Mouse (Mus musculus) limb, embryonic 14.5 days (tissue): ENCODE data around the gene AC131692.1. TPM values are rescaled to one million over a fixed set of nuclear protein-coding genes. Genes with fewer than 3 reads are reported as not detected.

Source experiments
- ATAC-seq: fragments of 200-750 bp; cut with Nextera tagmentation; 2 replicates; pipeline ENCODE4 v1.8.0; 2017; ENCODE audit warnings: low read depth, moderate number of reproducible peaks, moderate TSS enrichment; ENCODE audit not compliant: low FRiP score
- DNase-seq: peaks from one replicate; pipeline ENCODE4 v3.0.0-alpha.2; 2015; ENCODE audit warnings: low spot score
- H3K27ac ChIP-seq: fragments of 300-500 bp; sonication (generic); replicated peaks from 2 replicates; pipeline ENCODE4 v1.5.1; 2014; ENCODE audit warnings: low read depth, mild to moderate bottlenecking, low read length, moderate library complexity, mixed read lengths
- H3K27me3 ChIP-seq: fragments of 300-500 bp; sonication (generic); 2 replicates; pipeline ENCODE4 v1.6.1; 2014; ENCODE audit warnings: low read length, mixed read lengths; ENCODE audit not compliant: control insufficient read depth, insufficient read depth
- H3K36me3 ChIP-seq: fragments of 300-500 bp; sonication (generic); 2 replicates; pipeline ENCODE4 v1.6.1; 2014; ENCODE audit warnings: mild to moderate bottlenecking, low read length, moderate library complexity, mixed read lengths; ENCODE audit not compliant: control insufficient read depth, insufficient read depth
- H3K4me1 ChIP-seq: fragments of 300-500 bp; sonication (generic); 2 replicates; pipeline ENCODE4 v1.6.1; 2014; ENCODE audit warnings: antibody characterized with exemption, low read length, mixed read lengths; ENCODE audit not compliant: control insufficient read depth, insufficient read depth
- H3K4me2 ChIP-seq: fragments of 300-500 bp; sonication (generic); replicated peaks from 2 replicates; pipeline ENCODE4 v1.6.1; 2014; ENCODE audit warnings: low read depth, mild to moderate bottlenecking, low read length, moderate library complexity; ENCODE audit not compliant: severe bottlenecking
- H3K4me3 ChIP-seq: fragments of 300-500 bp; sonication (generic); replicated peaks from 2 replicates; pipeline ENCODE4 v1.5.1; 2014; ENCODE audit warnings: low read length
- H3K9ac ChIP-seq: fragments of 300-500 bp; sonication (generic); 2 replicates; pipeline ENCODE4 v1.6.1; 2014; ENCODE audit warnings: mild to moderate bottlenecking, low read depth, low read length, moderate library complexity; ENCODE audit not compliant: severe bottlenecking
- H3K9me3 ChIP-seq: fragments of 300-500 bp; sonication (generic); 2 replicates; pipeline ENCODE4 v1.6.1; 2016; ENCODE audit warnings: low read length; ENCODE audit not compliant: control insufficient read depth
- POLR2A ChIP-seq: fragments of 200-500 bp; IDR thresholded peaks from 2 replicates; pipeline ENCODE4 v1.8.0; 2012; ENCODE audit warnings: inconsistent platforms, mild to moderate bottlenecking, moderate library complexity, borderline replicate concordance; ENCODE audit not compliant: insufficient read depth, insufficient read length; ENCODE audit errors: extremely low read depth
- WGBS: fragments of 180-500 bp; shearing (Covaris S2); extraction: QIAGEN DNeasy Blood & Tissue Kit; methylation state at CpG from one replicate; pipeline ENCODE4 v1.1.7; 2014; 5-methylcytosine and 5-hydroxymethylcytosine counted together
- polyA plus RNA-seq, 2 experiments: library from polyadenylated mRNA; depleted of rRNA in 1 of 2; stranded (reverse) in 1 of 2; unstranded in 1 of 2; fragments of >200 nt; fragmentation: Nextera tagmentation in 1 of 2; extraction: Ambion mirVana in 1 of 2; gene quantifications; 2 replicates each; pipeline versions ENCODE4 v1.2.1 to v1.2.3; 2012 to 2014

Gene AC131692.1
- polyA plus RNA-seq, 2 experiments = 0.75 TPM; not detected in 1

DNA sequence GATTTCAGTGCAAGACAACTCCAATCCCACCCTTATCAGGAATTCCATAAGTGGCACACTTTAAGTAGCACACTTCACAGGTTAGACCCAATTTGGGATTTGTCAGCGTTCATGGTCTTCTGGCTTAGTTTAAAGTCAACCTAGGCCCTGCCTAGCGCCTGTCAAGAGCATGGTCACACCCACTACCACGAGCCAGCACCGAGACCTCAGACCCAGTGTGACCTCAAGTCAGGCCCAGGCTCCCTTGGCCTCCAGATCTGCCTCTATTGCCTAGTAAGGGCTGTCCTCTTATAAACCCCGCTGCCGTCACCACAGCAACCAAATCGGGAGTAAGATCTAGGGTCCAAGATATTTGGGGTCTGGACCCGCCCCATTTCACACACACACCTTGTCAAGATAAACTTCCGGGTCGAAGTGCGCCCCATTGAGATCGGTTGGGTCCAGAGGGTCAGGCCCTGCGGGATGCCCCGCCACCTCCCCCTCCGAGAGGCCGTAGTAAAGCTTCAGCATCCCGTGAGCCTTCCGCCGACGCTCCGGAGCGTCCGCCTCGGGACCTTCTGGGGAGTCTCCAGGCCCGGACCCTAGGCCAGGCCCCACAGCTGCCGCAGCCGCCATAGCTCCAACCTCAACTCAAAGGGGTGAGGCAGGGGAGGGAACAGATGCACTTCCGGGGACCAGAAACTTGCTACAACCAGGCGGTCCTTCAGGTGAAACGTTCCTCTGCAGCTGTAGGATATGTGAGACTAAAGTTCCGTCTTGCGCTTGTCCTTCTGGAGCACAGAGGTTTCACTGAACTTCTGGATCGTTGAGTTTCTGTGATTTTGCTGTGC is 17.4 kb upstream of the AC131692.1 start, which contains the start of gene Vps51:
Gene Vps51 (minus strand): TSS at position 668 of the 830 bp plus-strand sequence.
- peak; percentile 95 for DNase-seq
- no peaks in the 10 kb centered on the region for H3K9me3 ChIP-seq
- H3K27ac ChIP-seq = peak within 1 kb of the TSS; percentile 73
- peak; percentile 88 for ATAC-seq
- TF ChIP-seq POLR2A = no peak
- H3K9ac ChIP-seq = peak within 1 kb of the TSS; percentile 70
- H3K27me3 ChIP-seq = no peaks in the 10 kb centered on the region
- peak within 1 kb of the TSS; percentile 82 for H3K4me2 ChIP-seq
- H3K4me3 ChIP-seq = peak within 1 kb of the TSS; percentile 72
- WGBS = 1% methylated on average over 33 of the region's 33 CpGs
- H3K36me3 ChIP-seq = peaks cover 38% of the 10 kb centered on the region
- H3K4me1 ChIP-seq = peaks cover 3% of the 10 kb centered on the region; the same call in 1 of the 2 replicates

DNA sequence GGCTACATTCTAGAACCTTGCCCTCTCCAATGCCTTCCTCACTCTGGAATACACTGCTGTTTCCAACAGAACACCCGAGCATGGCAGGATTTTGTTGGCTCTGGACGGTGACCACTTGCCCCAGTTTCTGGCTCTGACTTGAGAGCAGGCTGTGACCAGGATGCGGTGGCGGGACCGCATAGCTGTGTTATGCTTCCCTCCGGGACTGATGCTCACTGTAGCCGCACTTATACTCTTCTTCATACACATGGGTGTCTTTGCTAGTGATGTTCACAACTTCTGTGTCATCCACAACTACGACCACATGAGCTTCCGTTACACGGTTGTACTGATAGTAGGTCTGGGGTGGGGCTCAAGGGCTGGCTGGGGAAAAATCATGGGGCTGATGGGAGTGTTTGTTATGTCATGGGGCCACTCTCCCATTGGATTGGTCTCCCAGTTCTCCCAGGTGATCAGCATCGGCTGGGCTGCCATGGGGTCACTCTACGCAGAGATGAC is 14.2 kb upstream of the AC131692.1 start, which contains the start of gene Tmem262:
Gene Tmem262 (plus strand): TSS at position 51 of the 498 bp plus-strand sequence.
- WGBS = 95% methylated on average over 12 of the region's 12 CpGs
- Histone ChIP-seq H3K9ac (no peak within 1 kb of the TSS), H3K9me3 (no peaks in the 10 kb centered on the region), H3K27me3 (no peaks in the 10 kb centered on the region), H3K27ac (no peak within 1 kb of the TSS), H3K4me1 (peaks cover 12% of the 10 kb centered on the region), H3K36me3 (peaks cover 35% of the 10 kb centered on the region), H3K4me2 (no peak within 1 kb of the TSS), H3K4me3 (no peak within 1 kb of the TSS)
- TF ChIP-seq POLR2A = no peak
- no peak for ATAC-seq
- no peak for DNase-seq

DNA sequence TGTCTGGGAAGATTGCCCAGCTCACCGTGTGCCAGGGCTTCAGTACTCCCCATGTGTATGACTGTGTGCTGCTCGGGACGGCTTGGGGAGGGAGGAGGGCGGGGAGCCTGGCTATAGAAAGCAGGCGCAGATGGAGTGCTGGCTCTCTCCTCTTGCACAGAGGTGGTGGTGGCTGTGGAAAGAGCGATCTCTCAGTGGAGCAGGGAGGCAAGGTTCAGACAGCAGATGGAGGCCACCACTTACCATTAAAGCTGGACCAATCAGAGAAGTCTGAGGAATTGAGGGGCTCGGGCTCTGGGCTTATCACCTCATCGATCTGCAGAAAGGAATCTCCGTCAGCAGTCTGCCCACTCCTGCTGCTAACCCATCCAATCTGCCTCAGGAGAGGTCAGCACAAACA is 12.1 kb upstream of the AC131692.1 start, which contains the start of gene Gm28374:
Gene Gm28374 (minus strand): TSS at position 101 of the 400 bp plus-strand sequence.
- H3K27me3 ChIP-seq = no peaks in the 10 kb centered on the region
- TF ChIP-seq POLR2A = no peak
- no peak within 1 kb of the TSS for H3K4me2 ChIP-seq
- ATAC-seq = no peak
- no peaks in the 10 kb centered on the region for H3K9me3 ChIP-seq
- H3K36me3 ChIP-seq = peaks cover 35% of the 10 kb centered on the region
- WGBS = 89% methylated on average over 9 of the region's 9 CpGs
- H3K27ac ChIP-seq = no peak within 1 kb of the TSS
- H3K9ac ChIP-seq = no peak within 1 kb of the TSS
- no peak for DNase-seq
- peaks cover 13% of the 10 kb centered on the region for H3K4me1 ChIP-seq
- no peak within 1 kb of the TSS for H3K4me3 ChIP-seq

DNA sequence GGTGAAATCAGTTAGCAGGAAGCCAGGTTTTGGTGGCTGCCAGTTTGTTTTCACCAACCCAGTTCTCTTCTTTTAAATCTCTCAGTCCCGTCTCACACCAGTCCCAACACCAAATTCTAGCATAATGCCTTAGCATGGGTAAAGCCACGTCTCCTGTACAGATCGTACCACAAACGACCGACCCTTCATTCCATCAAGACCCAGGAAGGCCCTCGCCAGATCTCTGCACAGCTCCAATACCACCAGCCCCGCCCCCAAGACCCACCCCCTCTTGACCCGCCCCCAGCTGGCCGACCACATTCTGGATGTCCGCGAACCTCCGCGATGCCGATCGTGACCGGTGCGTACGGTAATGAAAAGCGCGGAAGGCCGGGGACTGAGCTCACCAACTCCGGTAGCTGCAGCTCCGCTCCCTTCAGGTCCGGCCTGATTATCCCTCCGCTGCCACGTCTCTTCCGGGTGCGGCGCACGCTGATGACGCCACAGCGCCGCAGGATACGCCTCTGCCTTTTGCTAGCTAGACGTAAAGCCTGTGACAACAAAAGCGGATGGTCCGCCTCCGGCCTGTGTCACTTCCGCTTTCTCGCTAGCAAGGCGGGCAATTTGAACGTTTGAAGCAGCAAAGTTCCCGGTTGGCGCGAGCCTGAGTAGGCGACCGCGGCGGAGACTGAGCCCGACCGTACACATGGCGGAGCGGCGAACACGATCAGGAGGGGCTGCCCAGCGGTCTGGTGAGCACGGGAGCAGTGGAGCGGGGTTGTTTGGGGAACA is 9.6 kb upstream of the AC131692.1 start, which contains the start of the genes Zfpl1 and Cdca5:
Gene Zfpl1 (minus strand): TSS at position 479 of the 771 bp plus-strand sequence.
Gene Cdca5 (plus strand): TSS at position 506 of the 771 bp plus-strand sequence.
- WGBS = under 1% methylated on average over 58 of the region's 58 CpGs

DNA sequence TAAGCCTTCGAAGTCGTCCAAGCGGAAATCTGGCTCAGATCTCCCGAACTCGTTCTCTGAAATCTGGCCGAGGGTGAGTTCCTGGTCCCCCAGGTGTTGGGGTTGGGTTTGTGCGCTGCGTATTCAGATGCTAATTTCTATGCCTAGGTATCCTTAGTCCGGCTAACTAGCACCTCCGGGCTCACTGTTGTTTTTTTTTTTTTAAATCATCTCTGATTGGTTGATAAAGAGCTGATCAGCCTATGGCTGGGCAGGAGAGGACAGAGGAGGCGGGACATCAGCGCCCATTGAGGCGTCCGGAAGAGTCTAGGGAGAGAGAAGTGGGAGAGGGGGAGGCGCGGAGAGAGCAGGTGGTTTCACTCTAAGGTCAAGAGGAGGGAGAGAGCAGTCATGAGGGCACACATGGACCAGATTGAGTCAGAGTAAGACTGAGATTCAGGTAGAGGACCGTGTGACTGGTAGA is 8.8 kb upstream of the AC131692.1 start:
- H3K27ac ChIP-seq = no peak overlapping the region
- under 1% methylated on average over 17 of the region's 17 CpGs for WGBS
- ATAC-seq (peak; percentile 48; the same call in 1 of the 2 replicates), DNase-seq (peak; percentile 75)
- H3K4me3 ChIP-seq = peak overlapping the region; percentile 70
- no peaks in the 10 kb centered on the region for H3K9me3 ChIP-seq
- H3K27me3 ChIP-seq = no peaks in the 10 kb centered on the region
- peaks cover 13% of the 10 kb centered on the region for H3K4me1 ChIP-seq
- TF ChIP-seq POLR2A = no peak
- H3K9ac ChIP-seq = peak overlapping the region; percentile 76
- peaks cover 47% of the 10 kb centered on the region for H3K36me3 ChIP-seq
- H3K4me2 ChIP-seq = peak overlapping the region; percentile 85

More for the DNA sequence above, 9.6 kb upstream of the AC131692.1 start, which contains the start of the genes Zfpl1 and Cdca5:
- peak; percentile 98 for DNase-seq
- Histone ChIP-seq H3K4me2 (peak within 1 kb of the TSS; percentile 93), H3K27me3 (no peaks in the 10 kb centered on the region), H3K9me3 (no peaks in the 10 kb centered on the region), H3K4me3 (peak within 1 kb of the TSS; percentile 70), H3K4me1 (peaks cover 13% of the 10 kb centered on the region), H3K27ac (peak within 1 kb of the TSS; percentile 78), H3K9ac (peak within 1 kb of the TSS; percentile 76), H3K36me3 (peaks cover 47% of the 10 kb centered on the region)
- ATAC-seq = peak; percentile 91
- TF ChIP-seq POLR2A = 0 out of 2 replicates have a peak, but pooled peaks have one; percentile 8
